Mouse (Mus musculus) kidney, embryonic 15.5 days (tissue): ENCODE data around the gene Atp6v1g3. TPM values are rescaled to one million over a fixed set of nuclear protein-coding genes. Genes with fewer than 3 reads are reported as not detected.
A peak's percentile ranks its signal among the peaks of the same experiment; 100 is the strongest.

ENCODE experiments used
- ATAC-seq: fragments of 200-750 bp; cut with Nextera tagmentation; replicated peaks from 2 replicates; pipeline ENCODE4 v1.8.0; 2017; ENCODE audit warnings: moderate TSS enrichment; ENCODE audit not compliant: low FRiP score
- H3K27ac ChIP-seq: fragments of 300-500 bp; sonication (generic); 2 replicates; pipeline ENCODE4 v1.5.1; 2015; ENCODE audit warnings: mild to moderate bottlenecking, inconsistent platforms
- H3K27me3 ChIP-seq: fragments of 300-500 bp; sonication (generic); 2 replicates; pipeline ENCODE4 v1.6.1; 2015; ENCODE audit warnings: inconsistent platforms
- H3K36me3 ChIP-seq: fragments of 300-500 bp; sonication (generic); 2 replicates; pipeline ENCODE4 v1.6.1; 2015; ENCODE audit warnings: inconsistent platforms
- H3K4me1 ChIP-seq: fragments of 300-500 bp; sonication (generic); 2 replicates; pipeline ENCODE4 v1.6.1; 2015; ENCODE audit warnings: inconsistent platforms
- H3K4me2 ChIP-seq: fragments of 300-500 bp; sonication (generic); 2 replicates; pipeline ENCODE4 v1.6.1; 2015; ENCODE audit warnings: moderate library complexity, mild to moderate bottlenecking, inconsistent platforms
- H3K4me3 ChIP-seq: fragments of 300-500 bp; sonication (generic); replicated peaks from 2 replicates; pipeline ENCODE4 v1.5.1; 2015; ENCODE audit warnings: mild to moderate bottlenecking, inconsistent platforms
- H3K9ac ChIP-seq: fragments of 300-500 bp; sonication (generic); 2 replicates; pipeline ENCODE4 v1.6.1; 2015; ENCODE audit warnings: mild to moderate bottlenecking, inconsistent platforms
- H3K9me3 ChIP-seq: fragments of 300-500 bp; sonication (generic); replicated peaks from 2 replicates; pipeline ENCODE4 v1.6.1; 2016; ENCODE audit warnings: inconsistent platforms
- WGBS: fragments of 180-500 bp; shearing (Covaris S2); methylation state at CpG from one replicate; pipeline ENCODE4 v1.1.7; 2015; ENCODE audit warnings: mixed read lengths; 5-methylcytosine and 5-hydroxymethylcytosine counted together
- polyA plus RNA-seq: library from polyadenylated mRNA; unstranded; fragments of >200 nt; fragmentation: Nextera tagmentation; extraction: Ambion mirVana; gene quantifications from 2 replicates; pipeline ENCODE4 v1.2.1, GENCODE M21; 2015

Gene Atp6v1g3
- polyA plus RNA-seq, 1 experiment from 2014 or later = 3.1 TPM

DNA sequence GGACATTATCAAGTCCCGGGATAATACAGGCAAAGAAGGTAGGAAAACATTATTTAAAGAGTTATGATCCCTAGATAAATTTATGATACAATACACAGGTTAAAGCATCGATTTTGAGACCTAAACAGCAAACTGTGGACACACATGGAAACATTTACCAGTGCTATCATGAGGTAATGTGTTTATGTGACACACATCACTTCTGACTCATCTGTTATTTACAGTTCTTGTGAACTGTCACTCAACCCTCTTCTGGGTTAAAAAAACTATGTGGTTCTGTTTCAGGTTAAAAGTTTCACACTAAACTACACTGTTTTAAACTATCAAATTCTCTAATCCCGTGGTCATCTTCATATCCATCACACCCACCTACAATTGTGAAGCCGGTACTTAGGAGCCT lies 14.8 kb upstream of the Atp6v1g3 start:
- Histone ChIP-seq H3K4me2 (no peak overlapping the region), H3K36me3 (no peaks in the 10 kb centered on the region), H3K27ac (no peak overlapping the region), H3K27me3 (no peaks in the 10 kb centered on the region), H3K9ac (no peak overlapping the region), H3K9me3 (no peaks in the 10 kb centered on the region), H3K4me1 (no peaks in the 10 kb centered on the region), H3K4me3 (no peak overlapping the region)
- ATAC-seq = no peak
- WGBS = 74% methylated on average over 4 of the region's 4 CpGs

DNA sequence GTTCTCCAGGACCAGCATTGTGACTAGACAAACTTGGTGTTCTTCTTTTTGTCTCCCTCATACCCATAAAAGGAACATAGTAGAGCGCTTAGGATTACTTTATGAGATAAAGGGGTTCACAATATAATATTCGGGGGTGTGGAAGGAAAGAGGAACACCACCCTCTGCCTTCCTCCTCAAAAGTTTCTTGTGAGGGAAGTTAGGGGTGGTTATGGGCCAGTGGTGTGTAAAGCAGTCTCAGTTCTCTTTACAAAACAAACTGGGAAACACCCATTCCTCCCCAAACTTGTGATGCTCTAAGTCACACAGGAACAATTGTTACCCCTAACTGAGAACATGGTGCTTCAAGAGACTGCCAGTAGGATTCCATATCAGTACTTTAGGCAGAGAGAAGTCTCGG lies 12.0 kb upstream of the Atp6v1g3 start:
- no peak overlapping the region for H3K27ac ChIP-seq
- no peaks in the 10 kb centered on the region for H3K9me3 ChIP-seq
- no peaks in the 10 kb centered on the region for H3K36me3 ChIP-seq
- no peaks in the 10 kb centered on the region for H3K4me1 ChIP-seq
- 91% methylated on average over 3 of the region's 3 CpGs for WGBS
- H3K4me3 ChIP-seq = no peak overlapping the region
- no peaks in the 10 kb centered on the region for H3K27me3 ChIP-seq
- H3K9ac ChIP-seq = no peak overlapping the region
- H3K4me2 ChIP-seq = no peak overlapping the region
- ATAC-seq = no peak

DNA sequence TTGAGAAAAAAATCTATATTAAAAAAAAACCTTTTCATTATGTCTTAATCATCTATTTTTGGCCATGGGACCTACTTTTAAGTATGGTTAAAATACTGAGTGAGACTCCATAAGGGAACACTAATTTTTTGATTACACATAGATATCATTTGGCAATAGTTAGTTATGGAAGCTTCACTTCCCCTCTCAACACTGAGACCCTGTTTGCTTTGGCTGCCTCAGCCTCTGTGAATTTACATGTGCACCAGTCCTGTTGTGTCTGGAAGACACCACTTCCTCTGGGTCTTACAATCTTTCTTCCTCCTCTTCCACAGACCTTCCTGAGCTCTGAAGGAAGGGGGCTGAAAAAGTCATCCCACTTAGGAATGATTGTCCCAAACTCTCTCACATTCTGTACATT lies 11.1 kb upstream of the Atp6v1g3 start:
- Histone ChIP-seq H3K36me3 (no peaks in the 10 kb centered on the region), H3K4me3 (no peak overlapping the region), H3K27ac (no peak overlapping the region), H3K4me1 (no peaks in the 10 kb centered on the region), H3K9ac (no peak overlapping the region), H3K27me3 (no peaks in the 10 kb centered on the region), H3K9me3 (no peaks in the 10 kb centered on the region), H3K4me2 (no peak overlapping the region)
- ATAC-seq = no peak

DNA sequence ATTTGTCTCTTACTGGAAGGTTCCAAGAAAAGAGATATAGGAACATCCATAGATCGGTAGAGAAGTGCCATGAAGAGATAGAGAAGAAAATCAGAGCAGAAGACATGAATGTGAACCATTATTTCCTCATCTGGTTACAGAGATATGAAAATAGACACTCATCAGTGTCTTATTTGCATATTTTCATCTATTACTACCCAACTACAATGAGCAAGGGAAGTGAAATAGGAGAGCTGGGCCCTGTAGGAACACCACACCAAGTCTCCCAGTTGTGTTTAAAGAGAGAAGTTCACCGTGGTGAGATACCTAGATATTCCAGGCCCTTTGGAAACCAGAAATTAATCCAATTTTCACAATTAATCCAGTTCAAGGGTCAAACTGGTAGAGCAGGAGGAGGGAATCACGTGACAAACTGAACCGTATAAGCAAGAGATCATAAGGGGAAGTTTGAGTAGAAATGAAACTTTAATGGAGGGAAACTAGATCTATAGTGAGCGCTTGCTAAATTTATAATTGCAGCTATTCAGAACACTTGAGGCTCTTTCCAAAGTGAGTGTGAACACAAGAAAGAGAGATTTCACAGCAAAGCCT lies 6.0 kb upstream of the Atp6v1g3 start:
- Histone ChIP-seq H3K27ac (no peak overlapping the region), H3K9ac (no peak overlapping the region), H3K36me3 (no peaks in the 10 kb centered on the region), H3K9me3 (no peaks in the 10 kb centered on the region), H3K4me3 (no peak overlapping the region), H3K27me3 (no peaks in the 10 kb centered on the region), H3K4me2 (no peak overlapping the region), H3K4me1 (no peaks in the 10 kb centered on the region)
- 91% methylated on average over 5 of the region's 5 CpGs for WGBS
- no peak for ATAC-seq

- Histone ChIP-seq H3K27me3 (no peaks in the 10 kb centered on the region), H3K9ac (no peak overlapping the region), H3K4me1 (no peaks in the 10 kb centered on the region), H3K27ac (no peak overlapping the region), H3K9me3 (no peaks in the 10 kb centered on the region), H3K36me3 (no peaks in the 10 kb centered on the region), H3K4me2 (no peak overlapping the region), H3K4me3 (no peak overlapping the region)
- no peak for ATAC-seq
- 64% methylated on average over 3 of the region's 3 CpGs for WGBS
These were observed 1.4 kb downstream of the Atp6v1g3 start for GRCm38 (mm10) chr1:138274930-138275329.

DNA sequence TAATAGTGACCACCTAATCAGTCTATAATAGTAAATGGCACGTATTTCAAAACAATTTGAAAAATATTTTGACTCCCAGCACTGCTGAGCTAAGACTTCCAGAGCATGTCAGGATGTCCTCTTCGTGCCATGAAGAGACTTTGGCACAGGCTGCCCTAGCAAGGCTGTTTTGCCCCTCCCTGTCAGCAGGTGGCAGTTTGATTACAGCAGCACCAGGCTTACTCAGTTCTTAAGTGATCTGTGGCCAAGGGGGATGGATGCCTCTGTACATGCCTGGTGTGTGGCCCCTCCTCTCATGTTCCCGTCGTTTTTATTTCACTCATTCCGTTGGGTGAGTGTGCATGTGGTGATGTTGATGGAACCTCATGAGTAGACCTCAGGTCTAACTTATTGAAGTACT lies 2.3 kb downstream of the Atp6v1g3 start:
- no peak overlapping the region for H3K27ac ChIP-seq
- H3K4me1 ChIP-seq = no peaks in the 10 kb centered on the region
- no peak overlapping the region for H3K9ac ChIP-seq
- 51% methylated on average over 5 of the region's 5 CpGs for WGBS
- no peaks in the 10 kb centered on the region for H3K36me3 ChIP-seq
- H3K9me3 ChIP-seq = no peaks in the 10 kb centered on the region
- no peak overlapping the region for H3K4me2 ChIP-seq
- ATAC-seq = 0 out of 2 replicates have a peak, but pooled peaks have one; percentile 22
- H3K4me3 ChIP-seq = no peak overlapping the region
- no peaks in the 10 kb centered on the region for H3K27me3 ChIP-seq

GRCm38 (mm10) chr1:138281139-138281538 lies 7.6 kb downstream of the Atp6v1g3 start:
- H3K4me2 ChIP-seq = no peak overlapping the region
- H3K27ac ChIP-seq = no peak overlapping the region
- H3K36me3 ChIP-seq = no peaks in the 10 kb centered on the region
- H3K27me3 ChIP-seq = no peaks in the 10 kb centered on the region
- 67% methylated on average over 6 of the region's 6 CpGs for WGBS
- no peak for ATAC-seq
- H3K9ac ChIP-seq = no peak overlapping the region
- H3K9me3 ChIP-seq = no peaks in the 10 kb centered on the region
- H3K4me3 ChIP-seq = no peak overlapping the region
- no peaks in the 10 kb centered on the region for H3K4me1 ChIP-seq

GRCm38 (mm10) chr1:138282413-138283141 lies 9.0 kb downstream of the Atp6v1g3 start:
- H3K9ac ChIP-seq = no peak overlapping the region
- no peak for ATAC-seq
- no peaks in the 10 kb centered on the region for H3K36me3 ChIP-seq
- no peaks in the 10 kb centered on the region for H3K4me1 ChIP-seq
- H3K4me2 ChIP-seq = no peak overlapping the region
- no peak overlapping the region for H3K27ac ChIP-seq
- H3K4me3 ChIP-seq = no peak overlapping the region
- no peaks in the 10 kb centered on the region for H3K9me3 ChIP-seq
- no peaks in the 10 kb centered on the region for H3K27me3 ChIP-seq
- WGBS = 54% methylated on average over 3 of the region's 3 CpGs

DNA sequence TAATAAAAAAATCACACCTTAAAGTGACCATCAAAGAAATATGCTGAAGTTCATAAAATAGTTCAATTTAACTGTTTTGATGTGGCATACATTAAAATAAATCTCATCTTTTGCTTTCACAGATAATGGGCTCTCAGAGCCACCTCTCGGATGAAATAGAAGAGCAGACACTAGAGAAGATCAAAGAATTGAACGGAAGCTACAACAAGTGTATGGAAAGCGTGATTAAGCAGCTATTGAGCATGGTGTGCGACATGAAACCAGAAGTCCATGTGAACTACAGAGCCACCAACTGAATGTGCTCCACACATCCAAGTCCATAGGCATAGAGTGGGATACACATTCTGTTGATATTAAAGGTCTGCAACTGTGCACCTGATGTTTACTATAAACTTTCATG lies 14.1 kb downstream of the Atp6v1g3 start:
- Histone ChIP-seq H3K9me3 (no peaks in the 10 kb centered on the region), H3K27me3 (no peaks in the 10 kb centered on the region), H3K9ac (no peak overlapping the region), H3K4me1 (no peaks in the 10 kb centered on the region), H3K4me3 (no peak overlapping the region), H3K36me3 (no peaks in the 10 kb centered on the region), H3K27ac (no peak overlapping the region), H3K4me2 (no peak overlapping the region)
- no peak for ATAC-seq
- WGBS = 93% methylated on average over 4 of the region's 4 CpGs

- Histone ChIP-seq H3K4me2 (no peak overlapping the region), H3K36me3 (no peaks in the 10 kb centered on the region), H3K27me3 (no peaks in the 10 kb centered on the region), H3K9me3 (no peaks in the 10 kb centered on the region), H3K9ac (no peak overlapping the region), H3K27ac (no peak overlapping the region), H3K4me3 (no peak overlapping the region), H3K4me1 (no peaks in the 10 kb centered on the region)
- WGBS = 83% methylated on average over 1 of the region's 1 CpGs
- ATAC-seq = no peak
These were observed 15.2 kb downstream of the Atp6v1g3 start for GRCm38 (mm10) chr1:138288721-138289120.

DNA sequence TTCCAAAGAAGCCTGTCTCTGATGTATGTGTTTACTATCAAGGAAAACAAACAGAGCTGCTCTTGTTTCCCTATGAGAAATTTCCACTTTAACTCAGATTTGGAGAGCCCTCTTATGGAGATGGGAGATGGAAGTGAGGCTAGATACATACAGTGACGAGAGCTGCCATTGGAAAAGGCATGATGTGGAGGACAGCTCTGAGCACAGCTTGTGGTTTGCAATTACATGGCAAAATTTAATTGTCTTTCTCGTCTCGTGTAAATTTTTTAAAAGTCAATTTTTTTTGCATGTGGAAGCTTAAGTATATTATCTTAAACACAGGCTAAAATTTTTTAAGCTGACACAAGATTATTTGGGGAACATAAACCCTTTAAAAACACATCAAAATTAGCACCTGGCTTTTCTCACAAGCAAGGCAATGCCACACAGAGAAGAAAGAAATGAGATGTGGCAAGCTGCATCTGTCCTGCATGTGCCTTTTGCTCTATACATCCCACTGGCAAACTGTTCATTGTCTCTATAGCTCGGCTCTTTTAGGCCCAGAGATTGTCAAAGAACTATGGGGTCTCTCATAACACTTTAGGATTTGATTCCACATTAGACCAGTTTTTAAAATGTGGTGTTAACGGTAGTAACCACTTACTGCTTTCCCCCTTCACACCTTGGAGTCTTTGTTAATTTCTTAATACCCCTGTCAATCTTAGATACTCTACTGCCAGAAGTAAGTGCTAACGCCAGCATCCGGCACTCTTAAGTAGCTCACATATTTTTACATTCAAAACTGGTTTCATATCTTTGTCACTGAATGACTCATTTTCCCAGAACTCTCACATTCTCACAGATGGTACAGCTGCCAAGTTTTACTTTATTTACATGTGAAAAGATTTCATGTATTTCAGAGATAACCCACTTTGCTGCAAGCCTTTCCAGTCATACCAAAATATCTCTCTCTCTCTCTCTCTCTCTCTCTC lies 16.2 kb downstream of the Atp6v1g3 start:
- H3K36me3 ChIP-seq = no peaks in the 10 kb centered on the region
- H3K27me3 ChIP-seq = no peaks in the 10 kb centered on the region
- no peak overlapping the region for H3K27ac ChIP-seq
- whole genome bisulfite sequencing = 72% methylated on average over 7 of the region's 7 CpGs
- no peaks in the 10 kb centered on the region for H3K4me1 ChIP-seq
- no peak for ATAC-seq
- H3K4me2 ChIP-seq = no peak overlapping the region
- H3K9ac ChIP-seq = no peak overlapping the region
- H3K9me3 ChIP-seq = no peaks in the 10 kb centered on the region
- H3K4me3 ChIP-seq = no peak overlapping the region

DNA sequence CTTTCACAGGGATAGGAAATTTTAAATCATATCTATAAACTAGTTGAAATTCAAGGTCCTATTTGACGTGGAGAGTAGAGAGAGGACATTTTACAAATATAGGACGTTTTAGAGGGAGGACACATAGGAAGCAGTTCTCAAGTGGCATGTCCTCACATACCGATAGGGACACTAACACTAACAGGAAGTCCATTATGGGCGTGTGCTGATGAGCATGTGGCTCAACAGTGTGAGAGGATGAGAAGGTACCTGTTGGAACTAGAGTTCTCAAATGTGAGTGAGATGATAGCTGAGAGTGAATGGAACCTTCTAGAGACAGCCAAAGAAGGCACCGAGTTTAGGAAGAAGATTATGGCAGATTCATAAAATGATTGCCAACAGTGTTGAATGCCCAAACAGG lies 17.9 kb downstream of the Atp6v1g3 start:
- Histone ChIP-seq H3K27me3 (no peaks in the 10 kb centered on the region), H3K27ac (no peak overlapping the region), H3K9me3 (no peaks in the 10 kb centered on the region), H3K4me2 (no peak overlapping the region), H3K4me1 (no peaks in the 10 kb centered on the region), H3K4me3 (no peak overlapping the region), H3K9ac (no peak overlapping the region), H3K36me3 (no peaks in the 10 kb centered on the region)
- ATAC-seq = no peak
- WGBS = 79% methylated on average over 5 of the region's 5 CpGs
